Mouse (Mus musculus): ENCODE data around the gene Cpne7. TPM values are rescaled to one million over a fixed set of nuclear protein-coding genes. Genes with fewer than 3 reads are reported as not detected.

Gene Cpne7
- total and polyA plus RNA-seq, 3 experiments: 3.5 to 4.5 TPM; not detected in 1

GRCm38 (mm10) chr8:123097216-123097615, 20.0 kb upstream of the Cpne7 start:
- no peak overlapping the region for H3K4me3 ChIP-seq (ENCODE audit: control insufficient read depth in 1 of 2, insufficient read depth in 1 of 2, low read depth in 2 of 2, low read length in 2 of 2)
- no peak overlapping the region for H3K9ac ChIP-seq (ENCODE audit: control insufficient read depth, low read depth, low read length, poor library complexity, severe bottlenecking)
- no peaks in the 10 kb centered on the region; a peak in 1 of 4 replicates for H3K36me3 ChIP-seq (ENCODE audit: control insufficient read depth in 1 of 2, insufficient read depth in 2 of 2, low read length in 2 of 2)
- H3K27ac ChIP-seq (ENCODE audit: control insufficient read depth, low read depth, low read length): no peak overlapping the region
- no peak for DNase-seq (ENCODE audit: low read depth, low spot score)
- no peaks in the 10 kb centered on the region for H3K27me3 ChIP-seq (ENCODE audit: control insufficient read depth in 1 of 2, insufficient read depth in 2 of 2, low read length in 2 of 2)
- no peaks in the 10 kb centered on the region for H3K9me3 ChIP-seq (replicated peaks; ENCODE audit: insufficient read depth, low read length)
- peaks cover 3% of the 10 kb centered on the region; the same call in 1 of the 2 replicates for H3K79me2 ChIP-seq (ENCODE audit: control insufficient read depth, insufficient read depth, low read length, poor library complexity)
- TF ChIP-seq BHLHE40 (IDR thresholded peaks at IDR 0.05; ENCODE audit: borderline replicate concordance, low read depth, low read length): no peak
- TF ChIP-seq RAD21 (IDR thresholded peaks at IDR 0.05; ENCODE audit: low read depth, low read length): no peak
- no peak for TF ChIP-seq MYB (IDR thresholded peaks at IDR 0.05; ENCODE audit: low read depth, low read length)
- no peak for TF ChIP-seq ETS1 (IDR thresholded peaks at IDR 0.05; ENCODE audit: low read depth, low read length)
- TF ChIP-seq ZMIZ1 (IDR thresholded peaks at IDR 0.05; ENCODE audit: low read depth, low read length): no peak
- no peaks in the 10 kb centered on the region for H3K4me1 ChIP-seq (ENCODE audit: control insufficient read depth in 1 of 2, insufficient read depth in 2 of 2, low read length in 2 of 2)

- Histone ChIP-seq H3K27ac (ENCODE audit: control insufficient read depth, low read depth, low read length) (no peak overlapping the region), H3K9me3 (replicated peaks; ENCODE audit: insufficient read depth, low read length) (no peaks in the 10 kb centered on the region), H3K9ac (ENCODE audit: control insufficient read depth, low read depth, low read length, poor library complexity, severe bottlenecking) (no peak overlapping the region), H3K36me3 (ENCODE audit: control insufficient read depth in 1 of 2, insufficient read depth in 2 of 2, low read length in 2 of 2) (no peaks in the 10 kb centered on the region; a peak in 1 of 4 replicates), H3K4me1 (ENCODE audit: control insufficient read depth in 1 of 2, insufficient read depth in 2 of 2, low read length in 2 of 2) (no peaks in the 10 kb centered on the region), H3K4me3 (ENCODE audit: control insufficient read depth in 1 of 2, insufficient read depth in 1 of 2, low read depth in 2 of 2, low read length in 2 of 2) (no peak overlapping the region), H3K27me3 (ENCODE audit: control insufficient read depth in 1 of 2, insufficient read depth in 2 of 2, low read length in 2 of 2) (no peaks in the 10 kb centered on the region), H3K79me2 (ENCODE audit: control insufficient read depth, insufficient read depth, low read length, poor library complexity) (peaks cover 11% of the 10 kb centered on the region)
- no peak for DNase-seq (ENCODE audit: low read depth, low spot score)
- TF ChIP-seq SMC3 (IDR thresholded peaks at IDR 0.05; ENCODE audit: low read depth, low read length): peak; percentile 1; the same call in 1 of the 2 replicates
- TF ChIP-seq RCOR1 (IDR thresholded peaks at IDR 0.05; ENCODE audit: low read depth, low read length): no peak
These were observed 19.2 kb upstream of the Cpne7 start for GRCm38 (mm10) chr8:123097786-123098584.

- Histone ChIP-seq H3K79me2 (ENCODE audit: control insufficient read depth, insufficient read depth, low read length, poor library complexity) (peaks cover 26% of the 10 kb centered on the region), H3K4me1 (ENCODE audit: control insufficient read depth in 1 of 2, insufficient read depth in 2 of 2, low read length in 2 of 2) (peaks cover 0 to 8% of the 10 kb centered on the region in 2 experiments; a peak in 1 of 4 replicates), H3K9me3 (replicated peaks; ENCODE audit: insufficient read depth, low read length) (no peaks in the 10 kb centered on the region), H3K9ac (ENCODE audit: control insufficient read depth, low read depth, low read length, poor library complexity, severe bottlenecking) (no peak overlapping the region), H3K27me3 (ENCODE audit: control insufficient read depth in 1 of 2, insufficient read depth in 2 of 2, low read length in 2 of 2) (no peaks in the 10 kb centered on the region), H3K4me3 (ENCODE audit: control insufficient read depth in 1 of 2, insufficient read depth in 1 of 2, low read depth in 2 of 2, low read length in 2 of 2) (no peak overlapping the region), H3K36me3 (ENCODE audit: control insufficient read depth in 1 of 2, insufficient read depth in 2 of 2, low read length in 2 of 2) (peaks cover 13 to 15% of the 10 kb centered on the region in 2 experiments), H3K27ac (ENCODE audit: control insufficient read depth, low read depth, low read length) (no peak overlapping the region)
- no peak for DNase-seq (ENCODE audit: low read depth, low spot score)
- no peak for TF ChIP-seq SIN3A (IDR thresholded peaks at IDR 0.05; ENCODE audit: low read length)
- no peak for TF ChIP-seq MYB (IDR thresholded peaks at IDR 0.05; ENCODE audit: low read depth, low read length)
- no peak for TF ChIP-seq ZMIZ1 (IDR thresholded peaks at IDR 0.05; ENCODE audit: low read depth, low read length)
- no peak for TF ChIP-seq GATA1 (IDR thresholded peaks at IDR 0.05; ENCODE audit: low read depth, low read length)
- no peak for TF ChIP-seq ETS1 (IDR thresholded peaks at IDR 0.05; ENCODE audit: low read depth, low read length)
- TF ChIP-seq MAX (IDR thresholded peaks at IDR 0.05; ENCODE audit: low read length): no peak
- no peak for TF ChIP-seq EP300 (IDR thresholded peaks at IDR 0.05; ENCODE audit: low read depth in 1 of 2, low read length in 2 of 2)
- TF ChIP-seq KAT2A (conservative IDR thresholded peaks at IDR 0.05; ENCODE audit: low read depth, low read length): no peak
- TF ChIP-seq MAFK (IDR thresholded peaks at IDR 0.05; ENCODE audit: borderline replicate concordance, low read depth, low read length): no peak
- no peak for TF ChIP-seq RAD21 (IDR thresholded peaks at IDR 0.05; ENCODE audit: low read depth, low read length)
- TF ChIP-seq ZKSCAN1 (IDR thresholded peaks at IDR 0.05; ENCODE audit: low read depth, low read length): no peak
- TF ChIP-seq MEF2A (IDR thresholded peaks at IDR 0.05; ENCODE audit: extremely low read depth, insufficient replicate concordance, low read depth, low read length, poor library complexity, severe bottlenecking): no peak
- no peak for TF ChIP-seq TAL1 (IDR thresholded peaks at IDR 0.05; ENCODE audit: low read length)
These were observed 16.9 kb upstream of the Cpne7 start for GRCm38 (mm10) chr8:123100288-123100687.
